Mouse (Mus musculus): Measurements from ENCODE around the gene Ciart. TPM values are rescaled to one million over a fixed set of nuclear protein-coding genes. Genes with fewer than 3 reads are reported as not detected.
A peak's percentile ranks its signal among the peaks of the same experiment; 100 is the strongest.
"Not testable (repeated sequence)": the region's sequence is repeated elsewhere in the genome, so short reads cannot be mapped to it uniquely, and the experiment has no call there.

The Ciart gene
- 10 to 100 TPM in 1 of 2 experiments, 1 to 10 TPM in 1; 8.1 to 12.9 TPM for total RNA-seq (2021)

- peak; percentile 95 to 96 for DNase-seq
Observed at GRCm38 (mm10) chr3:95881979-95882815, at the start of gene Ciart. TSS of gene Ciart (minus strand) at chr3:95882251.

DNA sequence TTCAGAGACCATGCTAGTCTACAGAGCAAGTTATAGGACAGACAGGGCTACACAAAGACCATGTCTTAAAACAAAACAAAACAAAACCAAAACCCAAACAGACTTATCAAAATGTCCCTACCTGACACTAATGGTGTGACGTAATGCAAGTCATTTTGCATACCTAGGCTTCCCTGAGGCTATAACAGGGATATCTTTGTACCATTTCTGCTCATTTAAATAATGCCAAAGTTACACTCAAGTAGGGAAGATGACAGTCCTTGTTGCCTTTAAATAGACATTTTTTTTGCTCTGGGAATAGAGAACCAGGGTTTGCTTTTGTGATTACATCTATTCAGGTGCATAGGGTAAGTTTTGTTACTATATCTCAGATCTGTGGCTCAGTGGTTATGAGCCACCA, 49.4 kb upstream of the Ciart start:
- no peak for DNase-seq

DNA sequence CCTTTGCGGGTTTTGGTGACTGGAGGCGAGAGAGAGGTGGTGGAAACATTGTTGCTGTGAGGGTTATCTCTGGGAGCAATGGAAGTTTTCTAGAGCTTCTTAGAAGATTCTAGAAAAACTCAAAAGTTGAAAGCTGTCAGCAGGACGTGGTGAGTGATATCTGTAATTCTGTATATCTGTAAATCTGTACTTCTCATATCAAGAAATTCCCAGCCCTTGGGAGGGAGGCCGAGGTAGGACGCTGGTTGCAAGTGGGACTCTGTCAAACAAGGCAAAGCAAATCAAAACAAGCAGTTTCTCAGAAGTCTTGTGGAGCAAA, 48.4 kb upstream of the Ciart start:
- no peak for DNase-seq

DNA sequence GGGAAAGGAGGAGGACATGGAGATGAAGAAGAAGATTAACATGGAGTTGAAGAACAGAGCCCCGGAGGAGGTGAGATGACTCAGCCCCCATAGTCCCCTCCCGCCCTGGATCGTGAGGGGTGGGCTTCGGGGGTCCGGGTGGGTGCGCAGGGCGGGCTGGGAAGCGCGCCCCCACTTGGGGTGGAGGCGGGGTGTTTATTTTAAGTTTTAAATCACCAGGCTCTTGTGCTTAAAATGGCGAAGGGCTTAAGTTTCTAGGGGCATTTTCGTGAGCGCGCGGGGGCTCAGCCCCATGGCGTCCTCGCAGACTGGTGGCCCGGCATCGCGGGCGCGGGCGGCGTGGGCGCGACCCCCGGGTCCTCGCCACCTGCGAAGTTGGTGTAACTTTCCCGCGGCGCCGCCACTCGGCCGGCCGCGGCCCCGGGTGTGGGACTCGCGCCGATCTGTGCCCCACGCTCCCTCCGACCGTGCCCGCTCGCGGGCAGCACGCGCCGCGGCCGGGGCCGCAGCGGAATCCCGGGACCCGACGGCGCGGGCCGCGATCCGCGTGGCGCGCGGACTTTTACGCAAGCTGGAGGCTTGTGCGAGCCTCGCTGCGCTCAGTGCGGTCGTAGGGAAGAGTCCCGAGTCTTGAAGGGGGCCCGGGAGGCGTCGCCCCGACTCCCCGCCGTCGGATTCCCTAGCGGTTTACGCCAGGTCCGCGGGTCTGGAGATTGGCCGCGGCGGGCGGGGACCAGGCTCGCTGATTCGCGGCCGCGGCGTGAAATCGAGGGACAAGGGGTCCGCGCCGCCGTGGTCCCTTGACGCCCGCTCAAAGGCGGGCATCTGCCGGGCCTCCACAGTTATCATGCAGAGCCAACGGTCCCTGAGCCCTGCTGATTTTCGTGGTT, 47.8 kb upstream of the Ciart start:
- peak; percentile 23 to 30 for DNase-seq

- peak; percentile 97 to 98 for DNase-seq
Observed at GRCm38 (mm10) chr3:95928658-95929503, 46.8 kb upstream of the Ciart start, which contains the start of gene Anp32e. TSS of gene Anp32e (plus strand) at chr3:95929246.

GRCm38 (mm10) chr3:95928261-95928657, 46.2 kb upstream of the Ciart start:
- no peak for DNase-seq

- DNase-seq = no peak
Observed at GRCm38 (mm10) chr3:95925087-95925486, 43.0 kb upstream of the Ciart start.

DNA sequence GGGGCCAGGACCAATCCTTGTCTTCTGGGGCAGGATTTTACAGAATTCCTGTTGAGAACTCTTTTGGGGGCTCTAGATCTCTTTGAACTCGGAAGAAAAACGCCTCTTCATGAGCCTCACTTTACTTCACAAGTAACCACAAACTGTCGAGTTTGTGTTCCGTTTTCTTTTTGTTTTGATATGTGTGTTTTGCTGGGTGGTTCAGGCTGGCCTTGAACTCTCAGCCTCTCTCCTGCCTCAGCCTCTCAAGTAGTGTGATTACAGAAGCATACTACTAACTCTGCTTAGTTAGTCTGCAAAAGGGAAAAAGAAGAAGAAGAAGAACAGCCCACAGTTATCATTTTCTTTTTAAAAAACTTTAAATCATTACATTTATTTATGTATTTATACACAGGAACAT, 42.1 kb upstream of the Ciart start:
- DNase-seq = no peak

- not testable (repeated sequence) for DNase-seq
Observed at GRCm38 (mm10) chr3:95923429-95923828, 41.4 kb upstream of the Ciart start.

DNA sequence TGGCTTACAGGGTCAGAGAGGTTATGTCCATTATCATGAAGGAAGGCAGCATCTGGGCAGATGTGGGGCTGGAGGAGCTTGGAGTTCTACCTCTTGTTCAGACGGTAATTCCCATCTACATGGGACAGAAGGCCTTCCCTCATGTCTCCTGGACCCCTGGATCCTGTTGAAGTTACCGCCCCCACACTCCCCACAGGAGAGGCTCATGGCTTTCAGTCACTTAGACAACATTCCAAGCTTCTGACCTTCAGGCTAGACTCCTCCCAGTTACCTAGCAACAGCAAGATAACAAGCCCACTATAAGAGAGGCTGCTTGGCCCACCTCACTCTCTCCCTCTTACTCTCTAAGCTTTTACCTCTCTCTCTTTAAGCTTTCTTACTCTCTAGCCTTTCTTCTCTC, 38.5 kb upstream of the Ciart start:
- not testable (repeated sequence) for DNase-seq

- no peak for DNase-seq
Observed at GRCm38 (mm10) chr3:95916760-95917159, 34.7 kb upstream of the Ciart start.

- DNase-seq = no peak
Observed at GRCm38 (mm10) chr3:95914706-95915105, 32.7 kb upstream of the Ciart start.

DNA sequence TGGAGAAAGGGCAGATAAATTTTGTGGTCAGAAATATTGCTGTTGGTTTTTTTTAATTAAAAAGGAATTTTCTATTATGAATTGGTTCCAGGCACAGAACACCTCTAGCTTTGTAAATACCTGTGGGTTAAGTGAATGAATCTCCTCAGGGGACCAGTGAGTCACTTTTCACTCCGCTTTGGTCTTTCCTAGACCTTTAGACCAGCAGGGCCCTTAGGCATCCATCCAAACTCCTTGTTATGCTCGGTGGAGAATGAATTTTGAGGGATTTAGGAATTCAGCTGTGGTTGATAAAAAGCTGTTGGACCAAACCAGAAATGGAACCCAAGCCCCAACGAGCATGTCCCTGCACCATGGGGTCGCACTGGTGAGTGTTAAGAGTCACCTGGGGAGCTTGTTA, 25.6 kb upstream of the Ciart start:
- no peak for DNase-seq

DNA sequence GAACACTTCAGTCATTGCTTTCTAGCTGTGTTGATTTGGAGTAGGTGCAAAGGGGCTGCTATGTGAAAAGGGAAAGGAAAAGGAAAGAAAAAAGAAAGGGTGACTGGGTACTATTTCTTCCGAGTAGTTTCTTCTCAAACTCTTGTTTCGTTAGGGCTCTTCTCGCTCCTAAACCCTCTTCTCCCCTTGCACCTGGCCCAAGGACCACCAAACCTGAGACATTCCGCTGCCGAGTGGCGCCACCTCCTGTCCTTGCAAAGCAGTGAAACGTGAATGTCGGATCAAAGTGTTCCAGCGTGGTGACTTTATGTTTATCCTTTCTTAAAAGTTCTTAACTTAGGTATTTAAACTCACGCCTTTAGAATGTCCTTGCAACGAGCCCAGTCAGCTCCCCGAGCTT, 24.8 kb upstream of the Ciart start:
- DNase-seq = no peak

GRCm38 (mm10) chr3:95905940-95906492, 24.0 kb upstream of the Ciart start:
- no peak for DNase-seq

- DNase-seq = peak; percentile 57 to 60
Observed at GRCm38 (mm10) chr3:95905146-95905939, 23.3 kb upstream of the Ciart start.

DNA sequence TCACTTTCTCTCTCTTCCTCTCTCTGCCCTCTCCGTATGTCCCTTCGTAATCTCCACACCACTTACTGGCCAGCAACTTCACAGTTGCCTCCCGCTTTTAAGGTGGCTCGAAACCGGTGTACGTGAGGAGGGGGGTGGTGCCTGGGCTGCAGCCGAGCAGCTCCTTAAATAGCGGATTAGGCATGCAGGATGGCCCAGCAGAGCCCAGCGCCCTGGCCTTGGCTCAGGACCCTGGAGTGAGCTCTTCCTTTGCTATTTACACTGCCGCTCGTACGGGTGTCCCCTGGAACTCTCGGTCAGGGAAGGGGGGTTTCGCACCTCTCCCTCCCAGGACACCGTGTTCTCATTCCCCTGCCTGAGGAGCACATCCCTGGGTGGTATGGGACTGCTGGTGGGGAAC, 22.5 kb upstream of the Ciart start, which contains the start of gene Car14:
Gene Car14 (minus strand): TSS at position 124 of the 400 bp plus-strand sequence.
- no peak for DNase-seq

GRCm38 (mm10) chr3:95903753-95904502, 21.9 kb upstream of the Ciart start:
- DNase-seq = no peak

- DNase-seq = no peak
Observed at GRCm38 (mm10) chr3:95902643-95903042, 20.6 kb upstream of the Ciart start.

DNA sequence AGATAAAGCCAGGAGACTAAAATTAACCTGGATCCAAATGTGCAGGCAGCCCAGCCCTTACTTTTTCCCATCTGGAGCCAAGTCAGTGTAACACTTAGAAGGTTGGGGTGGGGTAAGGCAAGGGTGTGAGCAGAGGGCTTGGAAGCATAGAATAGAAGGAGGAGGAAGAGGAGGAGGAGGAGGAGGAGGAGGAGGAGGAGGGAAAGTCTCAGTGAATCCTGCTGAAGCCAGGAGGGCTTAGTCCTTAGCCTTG, 20.2 kb upstream of the Ciart start:
- no peak for DNase-seq
